Comparison of ENCODE assay signal across 18 mouse cellular contexts in the genomic region with DNA sequence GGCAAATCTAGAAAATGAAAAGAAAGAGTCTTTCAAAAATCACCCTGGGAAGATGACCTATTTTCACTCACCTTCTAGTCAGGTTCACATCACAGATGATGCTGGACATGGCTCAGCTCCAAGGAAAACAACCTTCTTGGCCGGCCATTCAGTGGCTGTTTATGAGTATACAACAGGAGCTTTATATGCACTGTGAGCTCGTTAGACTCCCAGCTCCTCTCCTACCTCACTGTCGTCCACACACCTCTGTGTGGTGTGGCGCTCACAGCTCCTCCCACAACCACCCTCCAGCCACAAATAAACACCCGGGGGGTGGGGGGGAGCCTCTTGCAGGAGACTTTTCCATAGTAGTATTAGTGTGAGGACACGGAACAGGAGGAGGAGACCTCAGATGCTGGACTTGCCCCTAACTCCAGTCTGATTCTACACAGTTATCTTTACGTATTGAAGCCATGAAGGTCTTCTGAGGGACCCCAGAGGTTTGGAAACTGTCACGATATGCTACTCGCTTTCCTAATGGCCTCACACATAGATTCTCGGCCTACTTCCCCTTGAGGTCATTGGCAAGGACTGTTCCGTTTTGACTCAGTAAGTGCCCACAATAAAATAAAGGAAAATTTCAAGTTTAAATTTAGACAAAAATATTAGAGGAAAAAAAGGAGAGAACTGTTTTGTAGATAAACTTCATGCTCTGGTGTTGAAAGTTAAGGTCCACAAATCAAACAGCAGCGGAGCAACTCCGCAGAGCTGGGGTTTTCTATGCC.
A peak's percentile ranks its signal among the peaks of the same experiment; 100 is the strongest.
DNase-seq lines count a peak whose midpoint lies in the region; ATAC-seq and TF ChIP-seq lines count a peak whose summit lies in the region.
"Had no signal": no experiment of that assay in that cellular context is flagged by ENCODE, and none has a peak within 500 bp of the region (broad histone marks: within the 10 kb centered on the region; RNA-seq: fewer than 3 reads in every experiment).

No protein-coding gene starts in this region.

- H3K9ac ChIP-seq in liver, postnatal 0 days (replicated peaks) = no peak overlapping the region
- H3K9ac ChIP-seq in limb, embryonic 15.5 days = no peak overlapping the region
- H3K9ac ChIP-seq in hindbrain, embryonic 16.5 days (ENCODE audit: low read depth, low read length) = no peak overlapping the region
- H3K9ac ChIP-seq: heart, embryonic 13.5 days; hindbrain, embryonic 13.5 days; liver, embryonic 13.5 days; lung, embryonic 15.5 days had no signal

- no peak for TF ChIP-seq EP300 in liver, postnatal 0 days (IDR thresholded peaks at IDR 0.05; ENCODE audit: low read depth)

- H3K4me3 ChIP-seq in liver, postnatal 0 days (ENCODE audit: low read depth, low read length) = no peak overlapping the region
- H3K4me3 ChIP-seq in limb, embryonic 15.5 days = no peak overlapping the region
- no peak overlapping the region for H3K4me3 ChIP-seq in hindbrain, embryonic 16.5 days (ENCODE audit: low read length)
- H3K4me3 ChIP-seq: forebrain, embryonic 10.5 days; gastrocnemius, adult 2 months; heart, embryonic 13.5 days; hindbrain, embryonic 13.5 days; liver, embryonic 13.5 days; lung, embryonic 15.5 days had no signal

- peak; percentile 13 to 32 for DNase-seq in cerebellum, postnatal 14 days
- no peak for DNase-seq in cerebellum, adult 8-10 months
- peak; percentile 42 for DNase-seq in liver, postnatal 0 days
- DNase-seq in liver = no peak
- peak; percentile 11 to 31 for DNase-seq in cerebellum, postnatal 25 days
- DNase-seq: adrenal gland, postnatal 10 days; gastrocnemius, adult 2 months; kidney, postnatal 4 days; liver, embryonic 13.5 days; thymus, postnatal 14 days had no signal

- TF ChIP-seq CTCF in liver, postnatal 0 days (IDR thresholded peaks at IDR 0.05; ENCODE audit: low read depth) = no peak

- no peaks in the 10 kb centered on the region for H3K36me3 ChIP-seq in liver, postnatal 0 days (replicated peaks; ENCODE audit: insufficient read depth, low read length)
- no peaks in the 10 kb centered on the region for H3K36me3 ChIP-seq in limb, embryonic 15.5 days
- H3K36me3 ChIP-seq in hindbrain, embryonic 16.5 days (ENCODE audit: control insufficient read depth, insufficient read depth, low read length) = no peaks in the 10 kb centered on the region
- H3K36me3 ChIP-seq: forebrain, embryonic 10.5 days; heart, embryonic 13.5 days; hindbrain, embryonic 13.5 days; liver, embryonic 13.5 days; lung, embryonic 15.5 days had no signal

- 76% methylated on average over 13 of the region's 13 CpGs for WGBS in liver, postnatal 0 days (ENCODE audit: insufficient replicate concordance)
- 50% methylated on average over 13 of the region's 13 CpGs for WGBS in limb, embryonic 15.5 days
- WGBS in hindbrain, embryonic 16.5 days = 73% methylated on average over 13 of the region's 13 CpGs

- H3K9me3 ChIP-seq in liver, postnatal 0 days (ENCODE audit: low read length) = no peaks in the 10 kb centered on the region
- H3K9me3 ChIP-seq in limb, embryonic 15.5 days = no peaks in the 10 kb centered on the region
- no peaks in the 10 kb centered on the region for H3K9me3 ChIP-seq in hindbrain, embryonic 16.5 days (ENCODE audit: control insufficient read depth, low read length)
- H3K9me3 ChIP-seq: forebrain, embryonic 10.5 days; heart, embryonic 13.5 days; hindbrain, embryonic 13.5 days; liver, embryonic 13.5 days; lung, embryonic 15.5 days had no signal

- no peak for ATAC-seq in liver, postnatal 0 days
- ATAC-seq in limb, embryonic 15.5 days (ENCODE audit: insufficient number of reproducible peaks, low FRiP score, low TSS enrichment, low read depth) = peak; percentile 71; the same call in 1 of the 2 replicates
- no peak for ATAC-seq in hindbrain, embryonic 16.5 days
- ATAC-seq: activated CD4-positive, CD25-positive, alpha-beta regulatory T cell, adult 4 months had no signal

- no peaks in the 10 kb centered on the region for H3K27me3 ChIP-seq in liver, postnatal 0 days (ENCODE audit: insufficient read depth, low read length)
- H3K27me3 ChIP-seq in limb, embryonic 15.5 days = no peaks in the 10 kb centered on the region
- no peaks in the 10 kb centered on the region for H3K27me3 ChIP-seq in hindbrain, embryonic 16.5 days (replicated peaks; ENCODE audit: control insufficient read depth, insufficient read depth, low read length)
- H3K27me3 ChIP-seq: heart, embryonic 13.5 days; hindbrain, embryonic 13.5 days; liver, embryonic 13.5 days; lung, embryonic 15.5 days had no signal

- no peak overlapping the region for H3K27ac ChIP-seq in liver, postnatal 0 days (ENCODE audit: low read depth)
- peak overlapping the region; percentile 50; the same call in 1 of the 2 replicates for H3K27ac ChIP-seq in limb, embryonic 15.5 days
- no peak overlapping the region for H3K27ac ChIP-seq in hindbrain, embryonic 16.5 days (ENCODE audit: low read depth, low read length)
- H3K27ac ChIP-seq: forebrain, embryonic 10.5 days; gastrocnemius, adult 2 months; heart, embryonic 13.5 days; hindbrain, embryonic 13.5 days; liver, embryonic 13.5 days; lung, embryonic 15.5 days had no signal

- no peak overlapping the region for H3K4me2 ChIP-seq in liver, postnatal 0 days (ENCODE audit: low read depth, low read length)
- H3K4me2 ChIP-seq in limb, embryonic 15.5 days = no peak overlapping the region
- H3K4me2 ChIP-seq in hindbrain, embryonic 16.5 days (ENCODE audit: low read length) = no peak overlapping the region
- H3K4me2 ChIP-seq: heart, embryonic 13.5 days; hindbrain, embryonic 13.5 days; liver, embryonic 13.5 days; lung, embryonic 15.5 days; midbrain, embryonic 11.5 days had no signal

- no peaks in the 10 kb centered on the region for H3K4me1 ChIP-seq in liver, postnatal 0 days (ENCODE audit: insufficient read depth)
- peaks cover 24% of the 10 kb centered on the region for H3K4me1 ChIP-seq in limb, embryonic 15.5 days
- H3K4me1 ChIP-seq in hindbrain, embryonic 16.5 days (ENCODE audit: control insufficient read depth, insufficient read depth, low read depth, low read length) = no peaks in the 10 kb centered on the region
- H3K4me1 ChIP-seq: liver, embryonic 13.5 days had no signal

Comparison
In these comparisons a context has a peak if more than half of its experiments do, and no peak if none do; other contexts are left out.
1. DNase-seq: peak in cerebellum, postnatal 14 days (2 of 2), liver, postnatal 0 days (single experiment) and cerebellum, postnatal 25 days (2 of 2); none in cerebellum, adult 8-10 months (single experiment) and liver (single experiment).